Mouse (Mus musculus) frontal cortex, postnatal 36 days (tissue): Measurements from ENCODE around the gene Col18a1.

Source experiments
- DNase-seq, 2 experiments: peaks; one replicate each; pipeline ENCODE4 v3.0.0; 2022; ENCODE audit warnings: low spot score in 2 of 2

Col18a1 gene

DNA sequence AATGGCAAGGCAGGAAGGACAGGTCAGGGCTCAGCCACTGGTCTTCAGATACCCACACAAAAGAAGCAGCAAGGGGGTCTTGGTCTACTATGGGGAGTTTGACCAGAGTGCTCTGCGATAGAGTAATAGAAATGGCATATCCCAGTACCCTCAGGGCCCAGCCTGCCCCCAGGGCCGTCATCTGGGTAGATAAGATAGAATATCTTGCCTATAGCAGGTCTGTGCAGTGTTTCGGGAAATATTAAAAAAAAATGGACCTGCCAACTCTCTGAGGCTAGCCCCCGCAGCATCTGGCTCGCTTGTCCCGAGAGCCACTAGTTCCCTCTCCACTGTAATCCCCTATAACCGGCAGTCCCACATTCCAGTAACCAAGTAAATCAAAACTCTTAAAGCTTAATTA, 97.9 kb downstream of the Col18a1 start:
- DNase-seq = no peak

DNA sequence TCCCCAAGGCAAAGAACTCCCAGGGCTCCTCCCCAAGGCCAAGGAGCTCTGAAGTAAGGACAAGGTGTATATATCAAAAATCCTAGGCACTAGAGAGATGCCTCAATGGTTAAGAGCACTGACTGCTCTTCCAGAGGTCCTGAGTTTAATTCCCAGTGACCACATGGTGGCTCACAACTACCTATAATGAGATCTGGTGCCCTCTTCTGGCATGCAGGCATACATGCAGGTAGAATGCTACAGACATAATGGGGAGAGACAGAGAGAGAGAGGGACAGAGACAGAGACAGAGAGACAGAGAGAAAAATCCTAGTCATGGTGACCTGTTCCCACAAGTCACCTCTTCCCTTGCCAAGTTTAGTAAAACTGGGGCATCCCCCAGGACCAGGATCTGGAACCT, 101.7 kb downstream of the Col18a1 start:
- DNase-seq = no peak

DNA sequence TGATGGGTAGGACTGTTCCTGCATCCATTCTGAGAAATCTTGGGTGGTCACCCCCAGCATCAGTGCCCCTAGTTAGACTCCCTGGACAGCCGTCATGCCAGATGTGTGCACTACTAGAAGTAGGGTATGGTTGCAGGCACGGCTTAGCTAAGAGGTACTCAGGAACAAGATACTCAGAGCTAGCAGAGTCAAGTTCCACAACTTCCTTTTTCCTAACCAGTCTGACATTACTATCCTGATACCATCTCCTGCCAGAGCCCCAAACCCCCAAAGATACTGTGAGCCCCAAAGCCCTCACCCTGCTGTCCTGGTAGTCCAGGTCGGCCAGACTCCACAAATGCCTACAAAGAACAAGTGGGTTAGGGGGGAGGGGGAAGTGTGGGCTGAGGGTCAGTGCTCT, 102.1 kb downstream of the Col18a1 start:
- no peak for DNase-seq

DNA sequence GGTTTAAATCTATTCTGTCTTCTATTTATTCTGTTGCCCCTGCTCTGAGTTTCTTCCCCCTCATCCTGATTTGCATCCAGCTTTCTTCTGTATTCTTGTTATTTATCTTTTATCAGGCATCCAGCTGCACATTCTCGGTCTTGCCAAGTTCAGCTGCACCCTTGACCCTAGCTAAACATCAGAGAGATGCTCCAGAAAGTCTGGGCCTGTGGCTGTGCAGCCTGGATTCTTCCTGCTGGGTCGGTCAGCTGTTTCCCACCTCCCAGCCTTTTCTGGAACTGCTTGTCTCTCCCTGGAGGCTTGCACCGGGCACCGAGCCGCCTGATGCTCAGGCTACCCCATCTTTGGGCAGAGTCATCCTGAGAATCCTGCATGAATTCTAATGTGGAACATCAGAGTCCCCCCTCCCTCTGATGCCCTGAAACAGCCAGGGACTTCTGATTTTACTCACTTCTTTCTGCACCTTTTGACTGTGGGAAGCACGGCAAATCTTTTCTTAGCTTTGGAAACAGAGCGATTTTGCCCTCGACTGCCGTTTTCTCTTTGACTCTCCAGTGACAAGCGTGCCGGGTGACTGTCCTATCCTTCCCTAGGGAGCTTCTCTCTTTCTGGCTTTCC, 103.8 kb downstream of the Col18a1 start:
- DNase-seq = no peak

DNA sequence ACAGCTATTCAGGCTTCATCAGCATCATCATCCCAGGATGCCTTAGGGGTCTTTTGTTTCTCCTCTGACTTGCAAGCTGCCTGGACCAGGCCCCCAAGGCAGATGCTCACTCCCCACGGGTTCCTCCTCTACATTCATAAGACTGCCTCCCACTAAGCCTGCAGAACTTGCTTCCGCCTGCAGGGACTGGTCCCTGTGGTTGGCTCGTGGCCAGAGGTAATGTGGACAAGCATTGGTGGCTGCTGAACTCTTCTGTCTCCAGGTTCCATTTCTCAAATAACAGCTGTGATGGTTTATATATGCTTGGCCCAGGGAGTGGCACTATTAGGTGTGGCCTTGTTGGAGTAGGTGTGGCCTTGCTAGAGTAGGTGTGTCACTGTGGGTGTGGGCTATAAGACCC, 104.9 kb downstream of the Col18a1 start:
- DNase-seq = no peak

DNA sequence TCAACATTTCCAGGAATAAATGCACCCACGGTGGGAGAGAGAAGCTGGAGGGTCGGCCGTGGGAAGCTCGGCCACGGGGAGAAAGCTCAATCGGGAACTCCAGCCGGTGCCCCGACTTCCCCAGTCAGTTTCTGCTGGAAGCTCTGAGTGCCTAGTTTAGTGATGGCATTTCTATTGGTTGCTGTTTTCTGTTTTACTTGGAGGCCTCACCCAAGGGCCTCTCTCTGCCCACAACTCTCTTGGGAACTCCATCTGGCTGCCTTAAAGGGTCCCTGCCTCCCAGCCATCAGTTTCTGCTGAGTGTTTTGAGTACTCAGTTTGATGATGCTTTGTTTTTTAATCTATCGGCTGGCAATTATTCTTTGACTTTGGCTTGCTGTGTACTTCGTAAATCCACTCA, 109.6 kb downstream of the Col18a1 start:
- no peak for DNase-seq

DNA sequence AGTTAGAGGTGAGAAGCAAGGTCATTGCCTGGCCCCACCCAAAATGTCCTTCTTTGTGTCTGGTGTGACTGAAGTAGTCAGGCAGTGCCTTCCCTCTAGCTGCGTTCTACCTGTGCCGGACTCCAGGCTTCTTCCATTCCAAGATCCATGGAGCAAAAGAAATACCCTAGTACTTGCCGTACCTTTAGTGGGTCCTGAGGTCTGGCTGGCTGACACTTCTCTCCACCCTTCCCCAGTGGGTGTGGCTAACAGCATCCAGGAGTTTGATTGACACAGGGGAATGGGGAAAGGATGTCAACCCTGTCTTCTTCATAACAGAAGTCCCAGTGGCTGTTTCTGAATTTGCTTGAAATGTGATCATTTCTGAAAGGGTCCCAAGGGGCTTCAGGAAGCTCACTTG, 117.7 kb downstream of the Col18a1 start:
- no peak for DNase-seq

DNA sequence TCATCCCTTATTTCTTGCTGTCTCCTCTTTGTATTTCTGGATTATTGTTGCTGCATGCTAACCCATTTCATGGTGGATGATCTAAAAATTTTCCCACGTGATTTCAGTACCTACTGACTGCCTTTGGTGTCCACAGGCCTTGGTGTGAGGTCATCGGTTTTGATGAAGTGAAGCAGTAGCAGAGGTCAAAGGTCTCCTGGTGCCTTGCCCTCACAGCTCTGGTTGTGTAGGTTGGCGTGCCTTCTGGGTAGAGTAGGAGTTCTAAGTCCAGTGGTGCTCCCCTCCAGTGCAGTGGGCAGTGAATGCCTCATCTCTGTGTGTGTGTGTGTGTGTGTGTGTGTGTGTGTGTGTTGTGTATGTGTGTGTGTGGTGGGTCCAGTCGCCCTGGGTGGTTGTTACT, 118.2 kb downstream of the Col18a1 start:
- DNase-seq = no peak

DNA sequence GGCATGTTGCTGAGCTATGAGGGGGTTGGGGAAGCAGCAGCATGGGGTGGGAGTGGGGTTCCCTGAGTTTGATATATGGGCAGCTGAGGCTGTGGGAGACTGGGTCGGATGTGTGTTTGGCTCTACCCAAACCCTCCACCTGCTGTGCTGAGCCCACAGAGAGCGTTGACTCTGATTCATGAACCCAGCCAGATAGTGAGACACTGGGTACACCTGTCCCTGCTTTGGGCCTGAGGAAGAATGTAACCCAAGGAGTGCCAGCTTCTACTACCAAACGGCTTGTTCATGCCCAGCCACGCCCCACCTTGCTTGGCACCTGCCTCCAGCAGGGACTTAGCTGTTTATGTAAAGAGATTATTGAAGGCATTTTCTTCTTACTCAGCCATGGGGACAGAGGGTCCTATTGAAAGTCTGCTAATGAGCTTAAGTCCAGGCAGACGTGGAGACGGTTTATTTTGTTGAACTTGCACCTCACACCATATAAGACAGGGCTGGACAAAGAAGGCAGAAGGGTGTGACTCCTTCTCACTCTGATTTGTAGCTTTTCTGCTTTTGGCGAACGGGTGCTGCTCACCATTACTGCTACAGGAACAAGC, 127.7 kb downstream of the Col18a1 start:
- no peak for DNase-seq

DNA sequence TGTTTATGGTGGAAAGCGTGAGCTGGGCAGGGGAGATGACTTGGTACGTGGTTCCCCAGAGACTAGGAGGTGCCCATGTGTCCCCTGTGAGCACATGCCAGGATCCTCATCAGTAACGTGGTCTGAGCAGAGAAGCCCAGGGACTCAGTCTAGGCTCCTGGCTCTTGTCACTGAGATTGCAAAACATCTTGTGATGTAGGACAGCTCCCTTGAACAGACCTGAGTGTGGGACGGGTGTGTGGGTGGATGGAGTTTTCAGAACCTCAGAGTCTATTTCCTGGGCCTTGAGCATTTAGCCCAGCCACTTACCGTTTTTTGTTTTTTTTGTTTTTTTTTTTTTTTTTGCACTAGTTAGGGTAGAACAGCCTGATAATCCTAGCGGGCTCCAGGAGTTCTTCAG, 130.9 kb downstream of the Col18a1 start:
- DNase-seq = peak; percentile 74 to 86

DNA sequence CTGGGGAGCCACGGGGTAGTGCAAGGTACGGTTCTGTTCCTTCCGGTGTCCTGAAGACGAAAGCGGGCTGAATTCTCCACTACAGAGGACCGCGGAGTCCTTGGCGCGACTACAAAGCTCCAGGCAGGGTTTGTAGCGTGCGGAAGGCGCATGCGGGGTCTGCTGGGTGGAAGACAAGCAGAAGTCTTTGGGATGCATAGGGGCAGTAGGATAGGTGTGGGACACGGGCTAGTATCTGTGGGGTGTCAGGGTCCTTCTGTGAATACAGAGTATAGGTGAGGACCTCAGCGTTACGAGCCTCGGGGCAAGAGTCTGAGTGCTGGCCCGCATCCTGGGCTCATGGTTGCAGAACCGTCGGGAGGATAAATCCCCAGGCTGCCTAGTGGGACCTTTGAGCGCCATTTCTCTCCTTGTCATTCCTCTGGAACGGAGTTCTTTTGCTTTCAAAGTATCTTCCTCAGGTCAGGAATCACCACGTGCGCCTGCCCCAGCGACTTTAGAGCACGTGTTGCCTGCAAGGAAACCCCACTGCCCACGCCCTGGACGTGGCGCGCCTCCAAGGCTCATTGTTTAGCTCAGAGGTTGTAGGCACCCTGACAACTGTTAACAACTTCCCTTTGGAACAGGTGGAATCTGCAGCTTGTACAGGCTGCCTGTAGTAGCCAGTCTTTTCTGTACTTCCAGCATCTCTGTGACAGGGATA, 132.9 kb downstream of the Col18a1 start:
- peak; percentile 56 to 71 for DNase-seq

DNA sequence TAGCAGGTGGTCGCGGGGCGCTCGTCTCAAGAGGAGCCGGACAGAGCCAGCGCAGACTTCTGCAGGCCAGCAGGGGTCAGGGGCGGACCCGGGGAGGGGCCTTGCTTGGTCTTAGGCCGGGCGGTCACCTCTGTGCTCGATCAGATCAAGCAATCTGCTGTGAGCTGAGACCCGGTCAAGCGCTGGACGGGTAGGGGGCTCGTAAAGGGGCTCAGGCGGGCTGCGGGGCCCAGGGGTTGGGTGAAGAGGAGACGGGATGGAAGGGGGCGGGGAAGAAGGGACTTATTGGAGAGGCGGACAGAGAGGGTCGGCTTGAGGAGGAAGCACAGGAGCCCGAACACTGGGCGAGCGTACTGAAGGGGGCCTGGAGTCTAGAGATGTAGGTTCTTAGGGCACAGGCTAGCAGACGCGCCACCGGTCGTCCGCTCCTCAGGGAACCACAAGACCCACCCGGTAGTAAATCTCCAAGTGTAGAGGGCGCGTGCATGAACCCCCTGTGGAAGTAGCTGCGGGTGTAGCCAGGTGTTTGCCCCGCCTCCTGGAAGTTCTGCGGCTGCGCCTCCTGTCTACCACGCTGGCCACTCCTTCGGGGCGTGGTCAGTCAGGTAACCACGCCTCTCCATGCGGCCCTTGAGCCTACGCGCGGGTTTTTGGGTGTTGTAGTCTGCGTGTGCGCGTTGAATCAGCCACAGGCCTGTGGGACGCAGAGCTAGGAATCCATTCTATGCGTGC, 133.6 kb downstream of the Col18a1 start:
- DNase-seq = peak; percentile 92 to 95

DNA sequence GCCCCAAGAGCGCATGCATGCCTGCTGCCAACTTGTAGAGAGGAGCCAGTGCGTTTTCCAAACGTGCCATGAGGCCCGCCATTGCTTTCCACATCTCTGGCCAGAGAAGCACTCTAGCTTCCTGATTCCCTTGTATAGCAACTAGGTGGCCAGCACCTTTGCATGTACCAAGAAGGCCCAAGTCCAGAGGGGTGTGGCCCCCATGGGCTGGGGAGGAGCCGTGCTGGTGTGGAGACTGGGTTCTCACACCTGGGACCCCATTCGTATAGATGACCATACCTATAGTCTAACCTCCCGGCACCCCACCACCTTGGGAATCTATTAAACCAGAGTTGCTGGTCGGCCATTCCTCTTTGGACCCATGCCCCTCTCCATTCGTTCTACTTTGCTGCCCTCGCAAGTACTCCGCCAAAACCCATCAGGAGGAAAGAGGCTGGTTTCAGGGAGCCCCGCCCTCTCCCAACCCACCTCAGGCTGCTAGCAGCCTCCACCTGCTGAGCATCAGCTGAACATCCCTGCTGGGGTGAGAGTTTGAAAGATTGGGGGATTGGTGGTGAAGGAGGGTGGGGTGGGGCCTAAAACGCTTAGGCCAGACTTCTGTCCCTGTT, 134.5 kb downstream of the Col18a1 start, which contains the start of gene Slc19a1:
TSS of gene Slc19a1 (plus strand) at position 474 of the 608 bp plus-strand sequence.
- no peak for DNase-seq

DNA sequence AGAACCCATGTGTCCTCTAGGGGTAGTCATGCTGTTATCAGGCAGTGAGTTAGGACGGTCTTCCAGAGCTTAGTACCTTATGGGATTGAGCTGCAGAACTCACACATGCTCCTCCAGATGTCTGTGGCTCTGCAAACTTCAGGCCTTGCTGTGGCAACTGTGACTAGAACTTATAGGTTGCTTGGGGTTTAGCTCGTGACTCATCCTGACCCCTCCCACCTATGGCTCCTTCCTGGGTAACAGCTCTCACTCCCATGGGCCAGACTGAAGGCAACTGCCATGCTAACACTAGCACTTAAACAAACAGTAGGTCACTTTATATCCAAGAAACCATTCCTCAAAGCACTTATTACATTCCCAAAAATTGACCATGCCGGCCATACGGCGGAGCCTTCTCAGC, 135.7 kb downstream of the Col18a1 start:
- no peak for DNase-seq

DNA sequence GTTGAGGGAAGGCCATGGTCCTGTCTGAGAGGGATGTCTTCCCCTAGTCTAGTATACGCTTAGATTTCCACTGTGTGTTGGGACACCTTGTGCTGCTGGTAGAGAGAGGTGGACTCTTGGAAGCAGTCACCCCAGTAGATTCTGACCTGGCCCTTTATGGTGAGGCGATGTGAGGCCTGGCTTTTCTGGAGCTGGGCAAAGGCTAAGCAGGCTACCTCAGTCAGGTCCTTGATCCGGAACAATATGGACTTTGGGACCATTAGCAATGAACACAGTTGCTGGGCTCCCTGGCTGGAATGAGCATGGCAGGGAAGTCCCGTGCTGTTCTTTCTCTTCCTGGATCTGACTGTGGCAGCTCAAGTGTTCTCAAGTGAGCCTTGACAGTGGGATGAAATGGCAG, 136.6 kb downstream of the Col18a1 start:
- DNase-seq = no peak

DNA sequence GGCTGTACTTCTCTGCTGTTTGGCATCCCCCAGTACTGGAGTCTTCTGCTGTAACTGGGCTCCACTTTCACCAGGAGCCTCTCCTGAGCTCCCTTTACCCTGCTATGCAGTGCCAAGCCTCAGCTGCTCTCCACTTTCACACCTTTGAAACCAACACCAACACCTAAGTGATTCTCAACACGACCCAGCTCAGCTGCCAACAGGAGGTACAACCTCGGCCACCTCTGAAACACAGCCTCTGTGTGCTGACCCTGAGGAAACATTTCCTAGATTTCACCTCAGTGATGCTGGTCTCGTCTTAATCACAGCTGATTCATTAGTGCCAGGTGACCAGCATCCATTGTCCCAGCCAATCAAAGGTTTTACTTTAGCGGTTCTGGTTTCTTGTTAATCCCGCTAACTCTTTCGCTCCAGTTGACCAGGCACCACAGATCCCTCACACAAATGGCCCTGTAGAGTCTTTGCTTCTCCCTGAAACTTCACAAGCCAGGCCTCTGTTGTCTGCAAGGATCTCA, 137.5 kb downstream of the Col18a1 start:
- DNase-seq = no peak

DNA sequence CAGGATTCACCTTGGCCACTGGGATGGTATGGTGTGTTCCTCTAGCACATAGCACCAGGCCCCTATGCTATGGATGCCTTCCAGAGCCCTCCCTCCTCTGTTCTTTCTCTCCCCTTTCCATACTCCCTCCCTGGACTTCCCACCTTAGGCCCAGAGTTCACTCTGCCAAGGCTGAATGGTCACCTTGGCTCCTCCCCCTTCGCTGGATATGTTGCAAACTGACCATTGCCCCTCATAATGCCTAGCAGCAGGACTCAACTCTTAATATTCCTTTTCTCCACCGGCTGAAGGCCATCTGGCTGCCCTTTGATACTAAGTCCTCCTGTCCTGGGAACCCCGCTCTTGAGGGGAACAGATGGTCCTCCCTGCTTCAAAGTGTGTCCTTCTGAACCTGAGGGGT, 139.4 kb downstream of the Col18a1 start:
- no peak for DNase-seq

DNA sequence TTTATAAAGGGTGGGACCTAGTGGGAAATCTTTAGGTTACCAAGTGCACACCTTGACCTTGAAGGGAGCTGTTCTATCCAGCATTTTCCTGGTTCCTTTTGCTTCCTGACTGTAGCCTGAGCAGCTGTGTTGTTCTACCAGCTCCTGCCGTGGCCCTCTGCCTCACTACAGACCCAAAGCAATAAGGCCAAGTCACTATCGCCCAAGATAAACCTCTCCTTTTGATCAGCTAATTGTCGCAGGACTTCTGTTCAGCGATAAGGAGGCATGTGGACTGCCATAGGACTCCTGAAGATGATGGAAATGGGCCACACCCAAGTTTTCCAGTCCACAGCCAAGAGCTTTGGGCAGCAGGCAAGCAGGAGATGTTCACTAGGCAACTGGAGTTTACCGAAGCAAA, 142.1 kb downstream of the Col18a1 start:
- DNase-seq = no peak

DNA sequence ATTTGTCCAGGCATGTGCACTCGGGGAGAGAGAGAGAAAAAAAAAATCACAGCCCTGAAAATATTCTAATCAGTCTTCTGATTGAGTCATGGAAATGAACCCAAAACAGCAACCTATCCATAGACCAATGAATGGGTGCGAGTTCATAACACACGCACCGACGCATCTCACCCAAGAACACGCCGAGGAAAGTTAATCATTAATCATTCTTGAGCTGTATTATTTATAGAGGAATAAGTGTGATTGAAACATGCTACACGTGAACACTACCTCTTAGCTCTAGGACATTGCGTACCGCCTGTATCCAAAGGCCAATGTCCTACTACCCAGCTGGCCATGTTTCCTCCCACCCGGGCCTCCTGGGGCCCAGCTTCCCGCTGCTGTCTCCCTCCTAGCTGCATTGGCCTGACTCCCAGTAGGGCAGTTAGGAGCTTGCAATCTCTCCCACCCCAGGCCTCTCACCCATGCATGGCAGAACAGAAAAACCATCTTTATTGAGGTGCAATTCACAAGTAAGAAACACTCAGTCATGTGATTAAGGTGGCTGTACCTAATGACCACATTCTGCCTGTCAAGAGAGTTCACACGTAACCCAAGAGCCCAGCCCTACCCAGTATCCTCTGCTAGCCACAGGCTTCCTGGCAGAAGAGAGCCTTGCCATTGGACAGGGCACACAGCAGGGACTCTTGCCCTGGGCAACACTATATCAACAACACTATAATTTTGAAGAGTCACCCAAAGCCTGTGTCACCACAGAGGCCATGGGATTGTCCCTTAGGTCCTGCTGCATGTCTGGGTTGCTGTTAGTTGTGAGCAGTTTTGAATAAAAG, 143.8 kb downstream of the Col18a1 start:
- no peak for DNase-seq

DNA sequence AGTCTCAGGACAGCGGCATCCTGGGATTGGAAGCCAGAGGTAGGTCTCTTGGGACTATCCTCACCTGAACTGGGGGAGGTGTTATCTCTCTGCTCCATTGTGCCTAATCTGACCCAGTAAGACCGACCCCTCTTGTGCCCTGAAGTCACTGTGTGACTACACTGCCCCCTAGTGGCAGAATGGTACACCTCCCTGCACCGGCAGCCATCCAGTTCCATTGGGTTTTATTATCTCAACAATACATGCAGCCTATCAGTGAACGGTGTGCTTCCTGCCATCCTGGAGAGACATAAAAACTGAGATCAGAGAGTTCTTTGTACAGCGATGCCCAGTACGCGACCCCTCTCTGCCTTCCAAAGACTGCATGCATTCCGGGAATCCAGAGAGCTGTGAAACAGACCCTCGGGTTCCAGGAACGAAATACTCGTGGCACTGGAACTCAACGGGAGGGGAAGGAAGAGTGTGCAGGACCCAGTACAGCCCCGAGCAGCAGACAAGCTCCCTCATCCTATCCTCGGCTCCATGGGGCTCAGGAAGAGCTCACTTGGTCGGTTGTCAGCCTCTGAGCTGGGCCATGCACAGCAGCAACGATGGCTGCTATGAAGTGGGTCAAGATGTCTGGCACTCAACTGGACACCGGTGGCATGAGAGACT, 144.8 kb downstream of the Col18a1 start:
- peak; percentile 81 to 87 for DNase-seq

DNA sequence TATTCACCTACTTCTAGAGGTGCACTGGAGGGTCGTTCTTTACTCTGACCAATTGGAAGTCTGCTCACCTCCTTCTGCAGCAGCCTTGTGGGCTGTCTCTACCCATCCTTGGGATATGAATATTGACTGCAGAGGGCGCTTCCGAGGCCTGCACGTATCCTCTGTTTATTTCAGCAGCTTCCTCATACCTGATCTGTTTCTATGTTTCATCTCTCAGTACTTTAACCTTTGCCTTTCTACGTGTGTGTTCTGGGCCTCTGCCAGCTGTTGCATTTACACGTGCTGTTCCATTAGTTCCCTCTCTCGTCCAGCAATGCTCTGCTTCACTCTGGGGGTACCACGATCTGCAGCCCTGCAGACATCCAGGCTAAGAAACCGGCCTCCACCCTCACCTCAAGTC, 148.7 kb downstream of the Col18a1 start:
- DNase-seq = no peak
